Mouse (Mus musculus) hindbrain, embryonic 15.5 days (tissue): Measurements from ENCODE around the gene Sptbn1. TPM values are rescaled to one million over a fixed set of nuclear protein-coding genes. Genes with fewer than 3 reads are reported as not detected.

ENCODE experiments used
- ATAC-seq: fragments of 200-750 bp; cut with Nextera tagmentation; 2 replicates; pipeline ENCODE4 v1.8.0; 2017; ENCODE audit warnings: low read depth, moderate number of reproducible peaks, moderate TSS enrichment; ENCODE audit not compliant: low FRiP score
- H3K27ac ChIP-seq: fragments of 300-500 bp; sonication (generic); replicated peaks from 2 replicates; pipeline ENCODE4 v1.5.1; 2015; ENCODE audit warnings: mild to moderate bottlenecking, inconsistent platforms
- H3K27me3 ChIP-seq: fragments of 300-500 bp; sonication (generic); 2 replicates; pipeline ENCODE4 v1.6.1; 2015; ENCODE audit warnings: control low read depth, inconsistent platforms
- H3K36me3 ChIP-seq: fragments of 300-500 bp; sonication (generic); 2 replicates; pipeline ENCODE4 v1.6.1; 2015; ENCODE audit warnings: control low read depth, inconsistent platforms
- H3K4me1 ChIP-seq: fragments of 300-500 bp; sonication (generic); replicated peaks from 2 replicates; pipeline ENCODE4 v1.6.1; 2015; ENCODE audit warnings: control low read depth, inconsistent platforms
- H3K4me2 ChIP-seq: fragments of 300-500 bp; sonication (generic); 2 replicates; pipeline ENCODE4 v1.6.1; 2015; ENCODE audit warnings: moderate library complexity, mild to moderate bottlenecking, inconsistent platforms
- H3K4me3 ChIP-seq: fragments of 300-500 bp; sonication (generic); 2 replicates; pipeline ENCODE4 v1.5.1; 2015; ENCODE audit warnings: mild to moderate bottlenecking, inconsistent platforms
- H3K9ac ChIP-seq: fragments of 300-500 bp; sonication (generic); 2 replicates; pipeline ENCODE4 v1.6.1; 2015; ENCODE audit warnings: inconsistent platforms
- H3K9me3 ChIP-seq: fragments of 300-500 bp; sonication (generic); 2 replicates; pipeline ENCODE4 v1.6.1; 2016; ENCODE audit warnings: control low read depth, inconsistent platforms
- WGBS: fragments of 180-500 bp; shearing (Covaris S2); methylation state at CpG from one replicate; pipeline ENCODE4 v1.1.7; 2015; 5-methylcytosine and 5-hydroxymethylcytosine counted together
- polyA plus RNA-seq: library from polyadenylated mRNA; unstranded; fragments of >200 nt; fragmentation: Nextera tagmentation; extraction: Ambion mirVana; gene quantifications from 2 replicates; pipeline ENCODE4 v1.2.1, GENCODE M21; 2015

Sptbn1 gene
- polyA plus RNA-seq, 1 experiment from 2014 or later: 177 TPM

DNA sequence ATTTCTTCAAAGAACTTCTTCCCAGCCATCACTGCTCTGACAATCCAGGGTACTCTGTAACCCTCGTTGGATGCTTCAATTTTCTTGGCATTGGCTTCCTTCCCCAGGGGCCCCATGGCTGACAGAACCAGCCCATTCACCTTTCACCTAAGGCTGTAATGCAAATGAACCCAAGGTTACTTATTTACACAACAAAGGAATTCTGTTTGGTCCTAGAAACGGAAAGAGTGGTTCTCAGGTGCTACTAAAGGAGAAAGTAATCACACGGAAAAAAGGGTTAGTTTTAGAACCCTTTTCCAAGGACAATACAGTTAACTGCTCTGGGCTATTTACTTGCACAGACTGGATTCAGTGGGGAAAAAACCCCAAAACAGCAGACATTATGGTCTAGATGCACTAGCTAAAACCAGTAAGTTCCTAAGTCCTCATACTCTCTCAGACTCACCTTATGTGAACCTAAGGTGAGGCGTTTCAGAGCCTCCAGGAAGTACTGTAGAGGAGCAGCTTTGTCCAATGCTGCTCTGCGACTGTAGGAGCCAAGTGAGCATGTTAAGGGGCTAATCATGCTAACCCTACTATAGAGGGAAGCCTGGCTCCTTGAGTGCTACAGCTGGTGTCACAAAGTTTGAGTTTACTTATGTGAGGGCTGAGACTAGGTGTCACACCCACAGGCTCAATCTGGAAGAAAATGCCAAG is 90.7 kb downstream of the Sptbn1 start:
- peaks cover 12% of the 10 kb centered on the region for H3K4me1 ChIP-seq
- H3K27me3 ChIP-seq: no peaks in the 10 kb centered on the region
- H3K9me3 ChIP-seq: no peaks in the 10 kb centered on the region
- no peak overlapping the region for H3K4me2 ChIP-seq
- no peaks in the 10 kb centered on the region for H3K36me3 ChIP-seq
- no peak for ATAC-seq
- no peak overlapping the region for H3K4me3 ChIP-seq
- 35% methylated on average over 5 of the region's 5 CpGs for WGBS
- H3K9ac ChIP-seq: no peak overlapping the region
- no peak overlapping the region for H3K27ac ChIP-seq

DNA sequence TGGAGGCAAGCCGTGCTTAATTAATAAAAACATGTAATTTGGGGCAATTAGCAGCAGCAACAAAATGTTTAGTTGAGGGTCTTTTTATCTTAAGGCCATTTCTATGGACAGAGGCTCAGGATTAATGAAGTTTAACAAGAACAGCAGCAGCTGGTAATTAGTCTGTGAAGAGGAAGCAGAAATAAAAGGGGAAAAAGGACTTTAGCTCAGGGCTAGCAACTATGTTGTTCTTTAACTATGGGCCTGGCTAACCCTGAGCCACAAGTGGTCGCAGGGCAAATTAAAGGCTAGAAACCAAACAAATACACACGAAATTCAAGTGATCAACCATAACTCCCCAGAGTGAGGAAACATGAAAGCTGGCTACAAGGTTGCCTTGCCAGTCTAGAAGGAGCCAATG is 91.9 kb downstream of the Sptbn1 start:
- Histone ChIP-seq H3K27me3 (no peaks in the 10 kb centered on the region), H3K9ac (no peak overlapping the region), H3K4me1 (peaks cover 12% of the 10 kb centered on the region), H3K36me3 (no peaks in the 10 kb centered on the region), H3K4me3 (no peak overlapping the region), H3K27ac (no peak overlapping the region), H3K9me3 (no peaks in the 10 kb centered on the region), H3K4me2 (no peak overlapping the region)
- WGBS: 66% methylated on average over 3 of the region's 3 CpGs
- no peak for ATAC-seq

- peaks cover 12% of the 10 kb centered on the region for H3K4me1 ChIP-seq
- H3K4me2 ChIP-seq: no peak overlapping the region
- H3K36me3 ChIP-seq: no peaks in the 10 kb centered on the region
- H3K9ac ChIP-seq: no peak overlapping the region
- no peak overlapping the region for H3K27ac ChIP-seq
- no peaks in the 10 kb centered on the region for H3K27me3 ChIP-seq
- ATAC-seq: no peak
- H3K9me3 ChIP-seq: no peaks in the 10 kb centered on the region
- H3K4me3 ChIP-seq: no peak overlapping the region
- WGBS: 64% methylated on average over 1 of the region's 1 CpGs
These were observed 92.4 kb downstream of the Sptbn1 start for GRCm38 (mm10) chr11:30175623-30176022.

DNA sequence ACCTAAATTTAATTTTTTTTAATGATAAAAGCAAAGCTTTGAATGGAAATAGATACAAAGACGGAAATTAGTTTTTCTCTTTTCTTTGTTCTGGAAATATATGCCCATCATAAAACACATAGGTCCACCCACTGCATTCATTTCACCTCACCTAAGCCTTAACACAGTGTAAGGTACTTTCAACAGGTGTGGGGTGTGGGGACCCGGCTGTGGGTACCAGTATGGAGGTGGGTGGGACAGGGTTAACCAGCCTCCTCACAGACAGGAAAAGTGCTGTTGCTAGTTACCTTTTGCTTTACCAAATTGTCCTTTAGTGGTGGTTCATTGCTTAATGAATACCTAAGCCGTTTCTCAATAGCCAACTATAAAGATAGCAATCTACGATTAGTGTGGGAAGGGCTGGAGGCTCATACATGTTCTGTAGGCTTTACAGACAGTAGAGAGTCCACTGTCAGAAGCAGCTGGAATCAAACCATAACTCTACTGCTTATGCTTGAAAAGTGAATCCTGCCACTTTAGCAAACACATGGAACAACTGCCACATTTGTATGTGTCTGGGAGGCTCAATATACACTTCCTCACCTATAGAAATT is 96.3 kb downstream of the Sptbn1 start:
- H3K4me3 ChIP-seq: no peak overlapping the region
- H3K27me3 ChIP-seq: no peaks in the 10 kb centered on the region
- H3K4me1 ChIP-seq: peaks cover 5% of the 10 kb centered on the region
- no peaks in the 10 kb centered on the region for H3K36me3 ChIP-seq
- H3K4me2 ChIP-seq: no peak overlapping the region
- no peak overlapping the region for H3K27ac ChIP-seq
- no peaks in the 10 kb centered on the region for H3K9me3 ChIP-seq
- 95% methylated on average over 4 of the region's 4 CpGs for WGBS
- ATAC-seq: no peak
- H3K9ac ChIP-seq: no peak overlapping the region

DNA sequence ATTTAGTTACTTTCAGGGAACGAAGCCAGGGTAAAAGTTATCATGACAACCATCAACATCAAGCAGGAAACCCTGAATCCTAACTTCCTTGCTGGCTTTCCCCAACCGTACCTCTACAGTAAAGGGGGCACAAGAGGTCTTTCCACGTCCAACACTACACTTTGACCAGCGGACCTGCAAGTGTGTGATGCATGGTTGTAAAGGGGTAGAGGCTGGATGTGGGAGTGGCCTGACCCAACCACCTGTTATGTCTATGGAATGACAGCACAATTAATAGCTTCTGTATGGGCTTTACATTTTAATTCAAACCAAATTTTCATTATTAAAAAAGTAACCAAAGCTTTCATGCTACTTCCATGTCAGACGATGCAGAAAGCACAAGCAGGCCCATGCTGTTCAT is 96.8 kb downstream of the Sptbn1 start:
- Histone ChIP-seq H3K4me2 (no peak overlapping the region), H3K27me3 (no peaks in the 10 kb centered on the region), H3K9me3 (no peaks in the 10 kb centered on the region), H3K36me3 (no peaks in the 10 kb centered on the region), H3K4me3 (no peak overlapping the region), H3K4me1 (peaks cover 7% of the 10 kb centered on the region), H3K27ac (no peak overlapping the region), H3K9ac (no peak overlapping the region)
- 91% methylated on average over 5 of the region's 5 CpGs for WGBS
- no peak for ATAC-seq

- Histone ChIP-seq H3K4me1 (peaks cover 19% of the 10 kb centered on the region; the same call in 1 of the 2 replicates), H3K9me3 (no peaks in the 10 kb centered on the region), H3K4me3 (no peak overlapping the region), H3K27me3 (no peaks in the 10 kb centered on the region), H3K27ac (no peak overlapping the region), H3K9ac (no peak overlapping the region), H3K36me3 (no peaks in the 10 kb centered on the region), H3K4me2 (no peak overlapping the region)
- ATAC-seq: no peak
- WGBS: 84% methylated on average over 4 of the region's 4 CpGs
These were observed 101.4 kb downstream of the Sptbn1 start for GRCm38 (mm10) chr11:30166551-30166922.

DNA sequence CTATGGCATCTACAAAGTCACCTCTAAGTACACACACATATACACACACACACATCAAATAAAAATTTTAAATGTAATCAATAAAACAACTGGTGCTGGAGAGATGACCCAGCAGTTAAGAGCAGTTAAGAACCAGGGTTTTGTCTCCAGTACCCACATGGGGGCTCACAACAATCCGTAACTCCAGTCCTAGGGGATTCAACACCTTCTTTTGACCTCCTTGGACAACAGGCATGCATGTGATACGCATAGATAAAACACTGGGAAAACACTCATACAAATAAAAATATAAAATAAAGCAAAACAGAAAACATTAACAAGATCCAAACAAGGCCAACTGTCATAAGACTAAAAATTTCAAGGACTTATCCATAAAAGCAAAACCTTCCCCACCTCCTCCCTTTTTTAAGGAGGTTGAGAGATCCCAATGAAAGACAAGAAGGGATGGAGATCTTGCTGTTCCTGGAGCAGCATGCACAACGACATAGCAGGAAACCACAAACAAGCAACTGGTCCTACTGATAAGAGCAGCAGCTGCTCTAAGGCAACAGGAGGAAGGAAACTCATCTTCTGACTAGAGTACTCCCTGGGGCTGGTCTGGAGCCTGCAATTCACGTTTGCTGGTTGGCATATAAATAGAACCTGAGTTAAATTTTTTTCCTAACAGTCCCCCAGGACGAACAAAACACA is 102.0 kb downstream of the Sptbn1 start:
- H3K36me3 ChIP-seq: no peaks in the 10 kb centered on the region
- H3K27ac ChIP-seq: no peak overlapping the region
- peaks cover 24% of the 10 kb centered on the region; the same call in 1 of the 2 replicates for H3K4me1 ChIP-seq
- WGBS: 61% methylated on average over 5 of the region's 5 CpGs
- H3K9me3 ChIP-seq: no peaks in the 10 kb centered on the region
- no peak for ATAC-seq
- no peak overlapping the region for H3K4me2 ChIP-seq
- no peak overlapping the region for H3K4me3 ChIP-seq
- H3K27me3 ChIP-seq: no peaks in the 10 kb centered on the region
- H3K9ac ChIP-seq: no peak overlapping the region

GRCm38 (mm10) chr11:30164515-30165214 is 103.3 kb downstream of the Sptbn1 start:
- no peaks in the 10 kb centered on the region for H3K27me3 ChIP-seq
- no peak for ATAC-seq
- H3K27ac ChIP-seq: no peak overlapping the region
- WGBS: 76% methylated on average over 5 of the region's 5 CpGs
- H3K4me3 ChIP-seq: no peak overlapping the region
- peaks cover 34% of the 10 kb centered on the region; the same call in 1 of the 2 replicates for H3K4me1 ChIP-seq
- H3K4me2 ChIP-seq: no peak overlapping the region
- no peaks in the 10 kb centered on the region for H3K9me3 ChIP-seq
- H3K36me3 ChIP-seq: no peaks in the 10 kb centered on the region
- H3K9ac ChIP-seq: no peak overlapping the region

- no peak for ATAC-seq
- 85% methylated on average over 1 of the region's 1 CpGs for WGBS
These were observed 104.1 kb downstream of the Sptbn1 start for GRCm38 (mm10) chr11:30163870-30164269.

DNA sequence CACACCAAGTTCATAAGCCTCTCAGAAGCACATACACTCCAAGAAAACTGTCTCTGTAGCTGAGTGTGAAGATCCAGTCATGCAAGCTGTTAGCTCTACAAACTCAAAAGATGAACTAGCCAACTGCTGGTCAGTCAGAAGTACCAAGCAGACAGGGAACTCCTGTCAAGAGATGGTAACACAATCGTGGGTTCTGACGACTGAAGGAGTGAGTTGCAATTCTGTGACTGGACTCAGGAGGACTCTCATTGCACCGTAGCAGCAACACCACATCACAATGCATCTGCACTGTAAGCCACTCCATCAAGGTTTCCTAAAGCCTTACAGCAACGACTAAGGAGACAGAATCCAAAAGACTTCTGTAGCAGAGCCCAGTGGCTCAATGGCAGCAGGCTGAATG is 104.9 kb downstream of the Sptbn1 start:
- Histone ChIP-seq H3K4me2 (no peak overlapping the region), H3K27me3 (no peaks in the 10 kb centered on the region), H3K4me3 (no peak overlapping the region), H3K27ac (no peak overlapping the region), H3K4me1 (peaks cover 42% of the 10 kb centered on the region; the same call in 1 of the 2 replicates), H3K9ac (no peak overlapping the region), H3K9me3 (no peaks in the 10 kb centered on the region), H3K36me3 (no peaks in the 10 kb centered on the region)
- WGBS: 81% methylated on average over 4 of the region's 4 CpGs
- no peak for ATAC-seq

More at GRCm38 (mm10) chr11:30163870-30164269, 104.1 kb downstream of the Sptbn1 start:
- no peaks in the 10 kb centered on the region for H3K27me3 ChIP-seq
- H3K27ac ChIP-seq: no peak overlapping the region
- no peak overlapping the region for H3K4me3 ChIP-seq
- H3K9me3 ChIP-seq: no peaks in the 10 kb centered on the region
- no peak overlapping the region for H3K9ac ChIP-seq
- peaks cover 34% of the 10 kb centered on the region; the same call in 1 of the 2 replicates for H3K4me1 ChIP-seq
- H3K4me2 ChIP-seq: no peak overlapping the region
- H3K36me3 ChIP-seq: no peaks in the 10 kb centered on the region

DNA sequence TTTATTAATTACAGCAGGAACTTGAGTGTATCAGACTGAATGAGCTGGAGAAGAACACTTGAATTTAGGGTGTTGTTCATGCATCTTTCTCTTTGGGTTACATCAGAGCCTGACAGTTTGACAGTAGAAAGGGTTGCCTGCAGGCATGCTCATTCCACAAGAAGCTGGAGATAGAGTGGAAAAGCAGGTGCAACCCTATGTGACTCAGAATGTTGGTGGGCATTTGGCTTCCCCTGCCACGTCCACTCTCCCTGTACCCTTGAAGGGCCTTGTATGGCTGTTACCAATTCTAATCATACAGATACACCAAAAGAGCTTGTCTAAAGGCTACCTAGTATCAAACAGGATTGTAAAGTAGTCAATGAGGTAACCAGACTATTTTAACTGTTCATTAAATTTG is 106.2 kb downstream of the Sptbn1 start:
- WGBS: 79% methylated on average over 1 of the region's 1 CpGs
- H3K27ac ChIP-seq: peak overlapping the region; percentile 30

GRCm38 (mm10) chr11:30161173-30161650 is 106.8 kb downstream of the Sptbn1 start:
- Histone ChIP-seq H3K4me2 (no peak overlapping the region), H3K27ac (peak overlapping the region; percentile 30), H3K27me3 (no peaks in the 10 kb centered on the region), H3K4me3 (no peak overlapping the region), H3K36me3 (no peaks in the 10 kb centered on the region), H3K9me3 (no peaks in the 10 kb centered on the region), H3K4me1 (peaks cover 38% of the 10 kb centered on the region; the same call in 1 of the 2 replicates), H3K9ac (no peak overlapping the region)
- peak; percentile 69 for ATAC-seq
- WGBS: 37% methylated on average over 6 of the region's 6 CpGs

More for the DNA sequence above, 106.2 kb downstream of the Sptbn1 start:
- H3K27me3 ChIP-seq: no peaks in the 10 kb centered on the region
- H3K9me3 ChIP-seq: no peaks in the 10 kb centered on the region
- peaks cover 44% of the 10 kb centered on the region; the same call in 1 of the 2 replicates for H3K4me1 ChIP-seq
- no peak overlapping the region for H3K4me2 ChIP-seq
- ATAC-seq: no peak
- no peaks in the 10 kb centered on the region for H3K36me3 ChIP-seq
- H3K4me3 ChIP-seq: no peak overlapping the region
- no peak overlapping the region for H3K9ac ChIP-seq
